Mouse (Mus musculus) hindbrain, postnatal 0 days (tissue): ENCODE data around the gene Isy1. TPM values are rescaled to one million over a fixed set of nuclear protein-coding genes. Genes with fewer than 3 reads are reported as not detected.
A peak's percentile ranks its signal among the peaks of the same experiment; 100 is the strongest.

Experiments
- ATAC-seq: fragments of 200-750 bp; cut with Nextera tagmentation; 2 replicates; pipeline ENCODE4 v1.8.0; 2017; ENCODE audit warnings: mild to moderate bottlenecking, moderate TSS enrichment, moderate library complexity
- DNase-seq: peaks from one replicate; pipeline ENCODE4 v3.0.0-alpha.2; 2015; ENCODE audit warnings: low spot score
- H3K27ac ChIP-seq: fragments of 300-500 bp; sonication (generic); 2 replicates; pipeline ENCODE4 v1.5.1; 2014; ENCODE audit warnings: mild to moderate bottlenecking
- H3K27me3 ChIP-seq: fragments of 300-500 bp; sonication (generic); 2 replicates; pipeline ENCODE4 v1.6.1; 2014; ENCODE audit warnings: low read length, mixed read lengths; ENCODE audit not compliant: insufficient read depth
- H3K36me3 ChIP-seq: fragments of 300-500 bp; sonication (generic); 2 replicates; pipeline ENCODE4 v1.6.1; 2014; ENCODE audit warnings: low read length, mixed read lengths; ENCODE audit not compliant: insufficient read depth
- H3K4me1 ChIP-seq: fragments of 300-500 bp; sonication (generic); 2 replicates; pipeline ENCODE4 v1.6.1; 2014; ENCODE audit warnings: antibody characterized with exemption, low read length, mixed read lengths; ENCODE audit not compliant: insufficient read depth
- H3K4me2 ChIP-seq: fragments of 300-500 bp; sonication (generic); 2 replicates; pipeline ENCODE4 v1.6.1; 2014; ENCODE audit warnings: low read depth, mild to moderate bottlenecking, low read length, moderate library complexity, mixed read lengths
- H3K4me3 ChIP-seq: fragments of 300-500 bp; sonication (generic); 2 replicates; pipeline ENCODE4 v1.5.1; 2014; ENCODE audit warnings: low read length
- H3K9ac ChIP-seq: fragments of 300-500 bp; sonication (generic); replicated peaks from 2 replicates; pipeline ENCODE4 v1.6.1; 2014; ENCODE audit warnings: mild to moderate bottlenecking, low read length, moderate library complexity, mixed read lengths
- H3K9me3 ChIP-seq: fragments of 300-500 bp; sonication (generic); 2 replicates; pipeline ENCODE4 v1.6.1; 2016; ENCODE audit warnings: low read length, mixed read lengths
- CTCF ChIP-seq: IDR thresholded peaks from 2 replicates; pipeline ENCODE4 v1.5.1; 2016; ENCODE audit warnings: antibody characterized with exemption, control low read depth, low read depth
- WGBS: fragments of 180-500 bp; shearing (Covaris S2); extraction: QIAGEN DNeasy Blood & Tissue Kit; methylation state at CpG from one replicate; pipeline ENCODE4 v1.1.7; 2014; 5-methylcytosine and 5-hydroxymethylcytosine counted together
- polyA plus RNA-seq: library from polyadenylated mRNA; unstranded; fragments of >200 nt; fragmentation: Nextera tagmentation; extraction: Ambion mirVana; gene quantifications from 2 replicates; pipeline ENCODE4 v1.2.1, GENCODE M21; 2015
- total RNA-seq: library from RNA; depleted of rRNA; stranded (reverse); fragments of >200 nt; gene quantifications from 2 replicates; pipeline ENCODE4 v1.2.3, GENCODE M21; 2014

Isy1 gene
- total and polyA plus RNA-seq, 2 experiments from 2014 or later, result 11.3 to 27.4 TPM

DNA sequence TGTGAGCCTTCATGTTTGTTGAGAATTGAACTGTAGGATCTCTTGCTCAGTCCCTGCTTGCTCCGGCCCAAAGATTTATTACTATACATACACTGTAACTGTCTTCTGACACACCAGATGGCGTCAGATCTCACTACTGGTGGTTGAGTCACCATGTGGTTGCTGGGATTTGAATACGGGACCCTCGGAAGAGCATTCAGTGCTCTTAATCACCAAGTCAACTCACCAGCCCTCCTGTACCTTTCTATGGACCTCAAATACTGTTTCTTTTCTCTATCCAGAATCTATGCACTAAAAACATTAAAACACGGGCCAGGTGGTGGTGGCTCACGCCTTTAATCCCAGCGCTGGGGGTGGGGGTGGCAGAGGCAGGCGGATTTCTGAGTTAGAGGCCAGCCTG, 3.0 kb upstream of the Isy1 start:
- WGBS, result 82% methylated on average over 8 of the region's 8 CpGs
- DNase-seq (peak; percentile 14), ATAC-seq (no peak)
- H3K4me1 ChIP-seq, result no peaks in the 10 kb centered on the region
- no peaks in the 10 kb centered on the region for H3K27me3 ChIP-seq
- H3K27ac ChIP-seq, result no peak overlapping the region
- no peak for TF ChIP-seq CTCF
- no peak overlapping the region for H3K9ac ChIP-seq
- H3K4me2 ChIP-seq, result no peak overlapping the region
- H3K36me3 ChIP-seq, result peaks cover 38% of the 10 kb centered on the region
- no peak overlapping the region for H3K4me3 ChIP-seq
- no peaks in the 10 kb centered on the region for H3K9me3 ChIP-seq

DNA sequence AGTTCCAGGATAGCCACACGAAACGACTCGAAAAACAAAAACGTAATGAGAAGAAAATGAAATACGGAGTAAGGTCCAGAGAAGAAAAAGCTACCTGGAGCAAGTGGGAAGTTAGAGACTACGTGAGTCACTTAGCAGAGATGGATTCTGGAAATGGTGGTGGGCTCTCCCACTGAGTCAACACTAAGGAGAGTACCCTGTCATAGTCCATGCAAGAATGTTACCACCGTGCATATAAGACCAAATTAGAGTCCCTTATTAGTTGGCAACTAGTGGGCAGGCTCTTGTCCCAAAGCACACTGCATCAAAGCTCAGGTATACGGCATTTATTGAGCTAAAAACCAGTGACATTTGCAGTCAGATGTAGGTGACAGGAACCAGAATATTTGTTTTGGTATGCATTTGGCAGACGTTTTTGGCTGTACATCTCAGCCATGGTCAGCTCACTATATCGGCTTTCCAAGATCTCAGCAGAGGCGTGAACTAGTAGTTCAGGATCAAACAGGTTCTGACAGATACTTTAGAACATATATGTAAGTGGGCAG, 1.3 kb upstream of the Isy1 start:
- 65% methylated on average over 11 of the region's 11 CpGs for WGBS
- no peak overlapping the region for H3K9ac ChIP-seq
- no peaks in the 10 kb centered on the region for H3K27me3 ChIP-seq
- H3K4me2 ChIP-seq, result no peak overlapping the region
- no peak overlapping the region for H3K4me3 ChIP-seq
- no peaks in the 10 kb centered on the region for H3K4me1 ChIP-seq
- no peaks in the 10 kb centered on the region for H3K9me3 ChIP-seq
- H3K27ac ChIP-seq, result no peak overlapping the region
- no peak for ATAC-seq
- peaks cover 31% of the 10 kb centered on the region for H3K36me3 ChIP-seq
- no peak for TF ChIP-seq CTCF
- DNase-seq, result no peak

DNA sequence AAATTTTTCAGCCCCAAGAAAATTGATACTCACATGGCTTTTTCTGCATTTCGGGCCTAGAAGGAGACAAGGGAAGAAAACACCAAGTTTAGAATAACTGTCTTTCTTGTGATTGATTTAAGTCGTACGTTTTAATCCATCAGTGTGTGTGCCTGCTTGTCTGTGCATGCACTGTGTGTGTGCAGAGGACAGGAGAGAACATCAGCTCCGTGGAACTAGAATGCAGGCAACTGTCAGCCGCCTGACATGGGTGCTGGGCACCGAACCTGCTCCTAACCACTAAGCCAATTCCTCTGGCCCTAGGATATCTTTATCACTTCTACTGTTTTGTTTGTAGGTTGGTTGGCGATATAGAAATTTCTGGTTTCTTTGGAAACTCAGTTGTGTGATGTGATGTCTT, 2.9 kb downstream of the Isy1 start, which contains the start of gene Gm45140:
Gene Gm45140, minus strand, starts transcription at position 101 of the 400 bp plus-strand sequence.
- no peak within 1 kb of the TSS for H3K4me2 ChIP-seq
- 93% methylated on average over 7 of the region's 7 CpGs for WGBS
- peaks cover 11% of the 10 kb centered on the region for H3K36me3 ChIP-seq
- TF ChIP-seq CTCF, result no peak
- DNase-seq (no peak), ATAC-seq (no peak)
- no peaks in the 10 kb centered on the region for H3K4me1 ChIP-seq
- no peaks in the 10 kb centered on the region for H3K27me3 ChIP-seq
- no peak within 1 kb of the TSS for H3K27ac ChIP-seq
- no peaks in the 10 kb centered on the region for H3K9me3 ChIP-seq
- no peak within 1 kb of the TSS for H3K4me3 ChIP-seq
- H3K9ac ChIP-seq, result no peak within 1 kb of the TSS

DNA sequence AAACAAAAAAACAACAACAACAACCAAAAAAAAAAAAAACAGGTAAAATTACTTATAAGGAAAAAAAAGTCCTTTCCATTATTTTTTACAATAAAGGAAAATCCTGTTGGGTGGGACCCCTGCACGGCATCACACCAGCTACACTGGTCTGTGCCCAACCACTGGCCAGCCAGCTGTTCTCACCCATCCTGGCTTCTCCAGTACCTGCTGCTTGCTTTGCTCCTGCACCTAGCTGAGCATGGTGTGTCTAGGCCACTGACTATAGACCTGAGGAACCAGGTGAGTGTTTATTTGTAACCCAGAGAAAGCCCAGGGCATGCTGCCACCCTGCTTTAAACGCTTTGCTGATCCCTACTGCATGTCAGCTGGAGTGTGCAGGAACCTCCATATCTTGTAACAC, 18.2 kb downstream of the Isy1 start:
- no peaks in the 10 kb centered on the region for H3K4me1 ChIP-seq
- no peak overlapping the region for H3K4me2 ChIP-seq
- no peaks in the 10 kb centered on the region for H3K9me3 ChIP-seq
- ATAC-seq (no peak), DNase-seq (no peak)
- no peak for TF ChIP-seq CTCF
- H3K27ac ChIP-seq, result no peak overlapping the region
- no peak overlapping the region for H3K9ac ChIP-seq
- WGBS, result 100% methylated on average over 2 of the region's 2 CpGs
- peaks cover 76% of the 10 kb centered on the region for H3K36me3 ChIP-seq
- no peak overlapping the region for H3K4me3 ChIP-seq
- H3K27me3 ChIP-seq, result no peaks in the 10 kb centered on the region

DNA sequence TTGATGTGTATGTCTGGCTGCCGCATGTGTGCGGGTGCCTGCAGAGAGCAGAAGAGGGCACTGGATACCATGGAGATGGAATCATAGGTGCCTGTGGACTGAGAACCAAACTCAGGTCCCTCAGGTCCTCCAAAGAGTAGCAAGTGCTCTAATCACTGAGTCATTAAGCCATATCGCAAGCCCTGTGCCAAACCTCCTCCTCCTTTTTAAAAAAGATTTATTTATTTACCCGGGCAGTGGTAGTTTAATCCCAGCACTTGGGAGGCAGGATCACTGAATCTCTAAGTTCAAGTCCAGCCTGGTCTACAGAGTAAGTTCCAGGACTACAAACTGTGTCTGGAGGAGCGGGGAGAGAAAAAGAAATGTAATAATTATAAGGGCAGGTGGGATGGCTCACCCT, 24.1 kb downstream of the Isy1 start:
- H3K36me3 ChIP-seq, result peaks cover 29% of the 10 kb centered on the region
- 95% methylated on average over 5 of the region's 5 CpGs for WGBS
- no peak overlapping the region for H3K27ac ChIP-seq
- H3K9me3 ChIP-seq, result no peaks in the 10 kb centered on the region
- H3K9ac ChIP-seq, result no peak overlapping the region
- ATAC-seq, result no peak
- DNase-seq, result no peak
- TF ChIP-seq CTCF, result no peak
- no peaks in the 10 kb centered on the region for H3K27me3 ChIP-seq
- H3K4me3 ChIP-seq, result no peak overlapping the region
- H3K4me2 ChIP-seq, result no peak overlapping the region
- H3K4me1 ChIP-seq, result peaks cover 10% of the 10 kb centered on the region

DNA sequence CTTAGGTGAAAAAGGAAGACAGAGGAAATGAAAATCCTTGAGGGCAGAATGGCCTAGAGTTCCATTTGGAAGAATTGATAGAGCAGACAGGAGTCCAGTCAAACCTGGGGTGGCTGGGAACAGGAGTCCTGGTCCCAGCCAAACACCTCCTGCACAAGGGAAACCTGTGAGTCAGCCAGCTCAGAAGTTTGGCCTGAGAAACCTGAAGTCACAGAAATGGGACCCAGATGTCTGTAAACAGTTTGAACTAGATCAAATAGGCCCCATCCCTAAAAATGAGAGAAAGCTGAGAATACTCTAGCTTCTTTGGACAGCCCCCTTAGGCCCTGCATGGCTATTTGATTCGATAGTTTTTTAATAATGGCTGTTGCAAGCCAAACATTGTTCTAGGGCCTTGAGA, 25.9 kb downstream of the Isy1 start:
- Histone ChIP-seq H3K4me2 (peak overlapping the region; percentile 98), H3K4me1 (peaks cover 10% of the 10 kb centered on the region), H3K27ac (no peak overlapping the region), H3K27me3 (no peaks in the 10 kb centered on the region), H3K9me3 (no peaks in the 10 kb centered on the region), H3K4me3 (no peak overlapping the region; the same call in 1 of the 2 replicates), H3K9ac (peak overlapping the region; percentile 90; the same call in 1 of the 2 replicates), H3K36me3 (peaks cover 11% of the 10 kb centered on the region; the same call in 1 of the 2 replicates)
- ATAC-seq, result no peak
- TF ChIP-seq CTCF, result no peak
- 90% methylated on average over 1 of the region's 1 CpGs for WGBS
- DNase-seq, result no peak

DNA sequence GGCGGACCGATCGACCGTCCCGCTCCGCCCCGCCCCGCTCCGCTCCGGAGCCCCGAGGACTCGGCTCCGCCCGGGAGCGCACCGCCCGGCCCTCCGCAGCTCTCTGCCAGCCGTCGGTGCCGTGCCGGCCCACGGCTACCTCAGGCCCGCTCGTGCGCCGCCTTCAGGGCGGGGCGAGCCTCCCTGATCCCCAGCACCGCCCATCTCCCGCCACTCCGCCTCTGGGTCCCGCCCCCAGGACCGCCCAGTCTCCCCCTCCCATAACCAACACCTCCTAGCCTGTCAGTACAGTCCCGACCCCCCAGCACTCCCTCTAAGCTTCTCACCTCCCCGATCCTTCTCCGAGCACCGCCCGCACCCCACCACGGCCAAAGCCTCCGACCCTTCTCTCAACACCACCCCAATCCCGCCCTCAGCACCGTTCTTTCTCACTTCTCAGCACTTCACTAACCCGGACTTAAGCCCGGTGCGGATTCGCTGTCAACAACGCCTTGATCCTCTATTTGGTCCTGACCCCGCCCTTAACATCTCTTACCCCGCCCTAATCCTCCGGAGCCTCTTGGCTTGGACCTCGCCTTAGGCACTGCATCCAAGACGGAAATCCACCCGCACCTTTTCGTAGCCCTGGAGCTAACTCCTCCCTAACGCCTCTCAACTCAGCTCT, 26.8 kb downstream of the Isy1 start, which contains the start of gene Rab43:
Gene Rab43, minus strand, starts transcription at position 490 of the 664 bp plus-strand sequence.
- peak; percentile 93 for DNase-seq
- Histone ChIP-seq H3K9ac (peak within 1 kb of the TSS; percentile 90), H3K4me1 (peaks cover 10% of the 10 kb centered on the region), H3K36me3 (peaks cover 4% of the 10 kb centered on the region; the same call in 1 of the 2 replicates), H3K4me2 (peak within 1 kb of the TSS; percentile 98), H3K4me3 (peak within 1 kb of the TSS; percentile 77), H3K9me3 (no peaks in the 10 kb centered on the region), H3K27me3 (no peaks in the 10 kb centered on the region), H3K27ac (peak within 1 kb of the TSS; percentile 81)
- TF ChIP-seq CTCF, result peak; percentile 21; the same call in 1 of the 2 replicates
- peak; percentile 96 for ATAC-seq
- 1% methylated on average over 31 of the region's 56 CpGs for WGBS
